Mouse (Mus musculus) embryonic fibroblast, embryonic 13.5 days (primary cell): ENCODE measurements around the gene Ndufb4.

Experiments
- CTCF ChIP-seq: IDR thresholded peaks from 2 replicates; pipeline ENCODE4 v1.5.1; 2011; ENCODE audit warnings: mild to moderate bottlenecking, control low read depth, low read length, moderate library complexity, borderline replicate concordance; ENCODE audit not compliant: insufficient read depth
- POLR2A ChIP-seq: IDR thresholded peaks from 2 replicates; pipeline ENCODE4 v1.6.1; 2011; ENCODE audit warnings: low read depth, mild to moderate bottlenecking, control low read depth, low read length, moderate library complexity

DNA sequence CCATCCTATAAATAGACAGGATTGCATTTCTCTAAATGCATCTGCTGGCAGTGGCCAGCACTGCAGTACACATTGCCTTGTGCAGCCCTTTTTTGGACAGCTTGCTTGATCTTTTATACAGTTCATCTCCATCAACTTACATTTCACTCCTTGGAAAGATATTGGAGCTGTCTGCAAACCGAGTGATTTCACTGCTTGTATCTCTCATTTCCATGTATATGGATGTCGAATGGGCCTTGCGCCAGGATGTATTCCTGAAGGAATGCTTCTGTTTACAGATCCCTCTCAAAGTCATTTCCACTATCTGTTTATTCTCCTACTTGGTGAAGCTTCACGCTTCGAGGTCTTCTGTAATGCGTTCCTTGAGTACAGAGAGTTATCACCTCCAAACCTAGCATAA is 50.0 kb downstream of the Ndufb4 start:
- TF ChIP-seq CTCF (no peak), POLR2A (no peak)
